8 mouse cellular contexts compared by ENCODE assay signal in the genomic region with DNA sequence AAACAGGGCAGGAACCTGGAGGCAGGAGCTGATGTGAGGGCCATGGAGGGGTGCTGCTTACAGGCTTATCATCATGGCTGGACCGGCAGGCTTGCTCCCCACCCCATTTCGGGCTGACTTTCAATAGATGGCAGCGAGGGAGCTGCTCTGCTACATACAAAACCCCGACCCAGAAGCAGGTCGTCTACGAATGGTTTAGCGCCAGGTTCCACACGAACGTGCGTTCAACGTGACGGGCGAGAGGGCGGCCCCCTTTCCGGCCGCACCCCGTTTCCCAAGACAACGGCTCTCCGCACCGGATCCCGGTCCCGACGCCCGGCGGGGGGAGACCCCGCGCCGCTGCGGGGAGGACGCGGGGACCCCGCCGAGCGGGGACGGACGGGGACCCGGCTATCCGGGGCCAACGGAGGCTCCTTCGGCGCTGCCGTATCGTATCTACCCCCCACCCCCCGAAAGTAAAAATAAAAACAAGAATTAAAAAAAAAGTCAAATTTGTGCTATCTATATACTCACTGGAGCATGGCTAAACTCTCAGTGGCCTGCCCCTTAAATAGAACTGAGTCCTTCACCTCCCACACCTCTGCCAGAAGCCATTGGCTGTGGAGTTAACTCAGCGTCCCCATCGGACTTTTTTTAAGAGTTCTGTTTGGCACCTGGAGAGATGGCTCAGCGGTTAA. TPM values are rescaled to one million over a fixed set of nuclear protein-coding genes. Genes with fewer than 3 reads are reported as not detected.
A peak's percentile ranks its signal among the peaks of the same experiment; 100 is the strongest.
DNase-seq lines count a peak whose midpoint lies in the region; ATAC-seq and TF ChIP-seq lines count a peak whose summit lies in the region.

No protein-coding gene starts in this region.

- no peak for TF ChIP-seq CTCF in kidney, postnatal 0 days (IDR thresholded peaks at IDR 0.05; ENCODE audit: low read depth)
- TF ChIP-seq CTCF in Patski (IDR thresholded peaks at IDR 0.05) = no peak
- no peak for TF ChIP-seq CTCF in stomach, postnatal 0 days (IDR thresholded peaks at IDR 0.05; ENCODE audit: low read depth)

- POLR2A ChIA-PET in Patski (lab: Charles Lee) = no interaction called here

- TF ChIP-seq EP300 in stomach, postnatal 0 days (optimal IDR thresholded peaks at IDR 0.05) = no peak

- H3K27me3 ChIP-seq in kidney, postnatal 0 days (ENCODE audit: insufficient read depth, low read length) = no peaks in the 10 kb centered on the region
- peaks cover 3% of the 10 kb centered on the region for H3K27me3 ChIP-seq in Patski
- peaks cover 4% of the 10 kb centered on the region for H3K27me3 ChIP-seq in heart, embryonic 15.5 days
- no peaks in the 10 kb centered on the region for H3K27me3 ChIP-seq in liver, embryonic 16.5 days (ENCODE audit: control insufficient read depth, insufficient read depth, low read depth, low read length)
- no peaks in the 10 kb centered on the region for H3K27me3 ChIP-seq in stomach, postnatal 0 days (ENCODE audit: control insufficient read depth, insufficient read depth, low read length)

- H3K9ac ChIP-seq in kidney, postnatal 0 days (ENCODE audit: low read depth, low read length) = peak overlapping the region; percentile 31; the same call in 1 of the 2 replicates
- peak overlapping the region; percentile 53 for H3K9ac ChIP-seq in heart, embryonic 15.5 days
- peak overlapping the region; percentile 58 for H3K9ac ChIP-seq in liver, embryonic 16.5 days (ENCODE audit: low read depth, low read length)
- peak overlapping the region; percentile 47 for H3K9ac ChIP-seq in stomach, postnatal 0 days (ENCODE audit: low read length)

- H3K9me3 ChIP-seq in kidney, postnatal 0 days (replicated peaks; ENCODE audit: low read length) = no peaks in the 10 kb centered on the region
- H3K9me3 ChIP-seq in heart, embryonic 15.5 days (replicated peaks) = no peaks in the 10 kb centered on the region
- no peaks in the 10 kb centered on the region for H3K9me3 ChIP-seq in liver, embryonic 16.5 days (replicated peaks; ENCODE audit: control insufficient read depth, low read length)
- no peaks in the 10 kb centered on the region for H3K9me3 ChIP-seq in stomach, postnatal 0 days (ENCODE audit: control insufficient read depth, low read length)

- WGBS in kidney, postnatal 0 days = 1% methylated on average over 43 of the region's 47 CpGs
- WGBS in heart, embryonic 15.5 days = 1% methylated on average over 47 of the region's 47 CpGs
- 1% methylated on average over 47 of the region's 47 CpGs for WGBS in liver, embryonic 16.5 days (ENCODE audit: insufficient replicate concordance)
- 1% methylated on average over 47 of the region's 47 CpGs for WGBS in stomach, postnatal 0 days

- CTCF ChIA-PET in Patski (lab: Charles Lee) = no interaction called here

- DNase-seq in kidney, postnatal 0 days (ENCODE audit: low spot score) = peak; percentile 23
- no peak for DNase-seq in kidney, adult 8-10 months
- no peak for DNase-seq in Patski (ENCODE audit: low read depth, low spot score)
- peak; percentile 25 for DNase-seq in stomach, postnatal 0 days (ENCODE audit: low spot score)
- no peak for DNase-seq in right cerebral cortex, adult 2 months (ENCODE audit: low spot score in 2 of 2)
- DNase-seq in adrenal gland, postnatal 4 days (ENCODE audit: low spot score in 2 of 2) = no peak

- in situ Hi-C loops in Patski (cut with MboI; ENCODE audit: low pct_unique_long_range_greater_than_20kb) = loop anchor here (25.0 kb wide), 1 partner anchor 928 kb away; a partner anchor contains a TSS

- ATAC-seq in kidney, postnatal 0 days (replicated peaks; ENCODE audit: low FRiP score, low read depth) = peak; percentile 69; the same call in 1 of the 2 replicates
- peak; percentile 72 for ATAC-seq in Patski
- ATAC-seq in heart, embryonic 15.5 days (replicated peaks; ENCODE audit: insufficient number of reproducible peaks, insufficient read depth, low FRiP score, low read depth) = peak; percentile 63; the same call in 1 of the 2 replicates
- peak; percentile 81 for ATAC-seq in liver, embryonic 16.5 days (ENCODE audit: low read depth)
- ATAC-seq in stomach, postnatal 0 days (ENCODE audit: low FRiP score, low TSS enrichment) = peak; percentile 77

- peak overlapping the region; percentile 77 for H3K4me2 ChIP-seq in kidney, postnatal 0 days (ENCODE audit: low read length)
- H3K4me2 ChIP-seq in heart, embryonic 15.5 days = peak overlapping the region; percentile 92
- peak overlapping the region; percentile 94 for H3K4me2 ChIP-seq in liver, embryonic 16.5 days (ENCODE audit: low read depth, low read length)
- peak overlapping the region; percentile 77 for H3K4me2 ChIP-seq in stomach, postnatal 0 days (replicated peaks; ENCODE audit: low read depth)

- no peaks in the 10 kb centered on the region for H3K4me1 ChIP-seq in kidney, postnatal 0 days (replicated peaks; ENCODE audit: insufficient read depth, low read length)
- peaks cover 4% of the 10 kb centered on the region; the same call in 1 of the 2 replicates for H3K4me1 ChIP-seq in heart, embryonic 15.5 days (replicated peaks)
- peaks cover 10% of the 10 kb centered on the region for H3K4me1 ChIP-seq in liver, embryonic 16.5 days (ENCODE audit: control insufficient read depth, low read depth, low read length)
- no peaks in the 10 kb centered on the region for H3K4me1 ChIP-seq in stomach, postnatal 0 days (replicated peaks; ENCODE audit: control insufficient read depth, insufficient read depth)

- no peaks in the 10 kb centered on the region for H3K36me3 ChIP-seq in kidney, postnatal 0 days (ENCODE audit: insufficient read depth, low read length)
- no peaks in the 10 kb centered on the region for H3K36me3 ChIP-seq in heart, embryonic 15.5 days
- H3K36me3 ChIP-seq in liver, embryonic 16.5 days (ENCODE audit: control insufficient read depth, insufficient read depth) = no peaks in the 10 kb centered on the region
- H3K36me3 ChIP-seq in stomach, postnatal 0 days (ENCODE audit: control insufficient read depth, insufficient read depth, low read length) = no peaks in the 10 kb centered on the region; the same call in 1 of the 2 replicates

- H3K27ac ChIP-seq in kidney, postnatal 0 days = no peak overlapping the region
- no peak overlapping the region for H3K27ac ChIP-seq in heart, embryonic 15.5 days
- peak overlapping the region; percentile 43; the same call in 1 of the 2 replicates for H3K27ac ChIP-seq in liver, embryonic 16.5 days (ENCODE audit: low read length)
- H3K27ac ChIP-seq in stomach, postnatal 0 days (replicated peaks) = no peak overlapping the region

- H3K4me3 ChIP-seq in kidney, postnatal 0 days (replicated peaks; ENCODE audit: low read depth, low read length) = peak overlapping the region; percentile 40
- peak overlapping the region; percentile 58 for H3K4me3 ChIP-seq in heart, embryonic 15.5 days
- H3K4me3 ChIP-seq in liver, embryonic 16.5 days (ENCODE audit: low read depth, low read length) = peak overlapping the region; percentile 66
- peak overlapping the region; percentile 45 for H3K4me3 ChIP-seq in stomach, postnatal 0 days (ENCODE audit: low read depth, low read length)

RNA-seq across cellular contexts. Expression of a gene that starts 9.5 kb away (rescaled TPM):
- 54.3 and 64.6 TPM in 2 replicates for polyA plus RNA-seq in kidney, postnatal 0 days (2015; fragmentation: Nextera tagmentation; extraction: Ambion mirVana)
- 61.1 TPM for polyA plus RNA-seq in Patski (2021)
- 25.3 and 35.4 TPM in 2 replicates for polyA plus RNA-seq in heart, embryonic 15.5 days (2015; fragmentation: Nextera tagmentation; extraction: Ambion mirVana)
- 74.4 and 75.8 TPM in 2 replicates for polyA plus RNA-seq in liver, embryonic 16.5 days (2015; fragmentation: Nextera tagmentation; extraction: Ambion mirVana)
- 70.7 and 74.7 TPM in 2 replicates for polyA plus RNA-seq in stomach, postnatal 0 days (2015; fragmentation: Nextera tagmentation; extraction: Ambion mirVana)
- total RNA-seq in adrenal gland, postnatal 4 days (2021) = 10 to 100 TPM; 72.1 to 74.5 TPM

RNA-seq across cellular contexts. Expression of a gene that starts 32.1 kb away (rescaled TPM):
- polyA plus RNA-seq in kidney, postnatal 0 days (2015; fragmentation: Nextera tagmentation; extraction: Ambion mirVana) = 134 and 137 TPM in 2 replicates
- polyA plus RNA-seq in Patski (2021) = 153 TPM
- 77.2 and 81.9 TPM in 2 replicates for polyA plus RNA-seq in heart, embryonic 15.5 days (2015; fragmentation: Nextera tagmentation; extraction: Ambion mirVana)
- polyA plus RNA-seq in liver, embryonic 16.5 days (2015; fragmentation: Nextera tagmentation; extraction: Ambion mirVana) = 57.3 and 61.3 TPM in 2 replicates
- polyA plus RNA-seq in stomach, postnatal 0 days (2015; fragmentation: Nextera tagmentation; extraction: Ambion mirVana) = 77.2 and 81.8 TPM in 2 replicates
- 100 to 1,000 TPM; 102 to 104 TPM for total RNA-seq in adrenal gland, postnatal 4 days (2021)

RNA-seq across cellular contexts. Expression of a gene that starts 53.4 kb away (rescaled TPM):
- 102 and 104 TPM in 2 replicates for polyA plus RNA-seq in kidney, postnatal 0 days (2015; fragmentation: Nextera tagmentation; extraction: Ambion mirVana)
- 54.7 TPM for polyA plus RNA-seq in Patski (2021)
- polyA plus RNA-seq in heart, embryonic 15.5 days (2015; fragmentation: Nextera tagmentation; extraction: Ambion mirVana) = 145 and 154 TPM in 2 replicates
- polyA plus RNA-seq in liver, embryonic 16.5 days (2015; fragmentation: Nextera tagmentation; extraction: Ambion mirVana) = 316 and 338 TPM in 2 replicates
- 991 and 1,037 TPM in 2 replicates for polyA plus RNA-seq in stomach, postnatal 0 days (2015; fragmentation: Nextera tagmentation; extraction: Ambion mirVana)
- 10 to 100 TPM; 67.2 to 77.2 TPM for total RNA-seq in adrenal gland, postnatal 4 days (2021)

RNA-seq across cellular contexts. Expression of a gene that starts 55.1 kb away (rescaled TPM):
- polyA plus RNA-seq in kidney, postnatal 0 days (2015; fragmentation: Nextera tagmentation; extraction: Ambion mirVana) = 50.9 and 51.0 TPM in 2 replicates
- 66.4 TPM for polyA plus RNA-seq in Patski (2021)
- 42.3 and 57.7 TPM in 2 replicates for polyA plus RNA-seq in heart, embryonic 15.5 days (2015; fragmentation: Nextera tagmentation; extraction: Ambion mirVana)
- polyA plus RNA-seq in liver, embryonic 16.5 days (2015; fragmentation: Nextera tagmentation; extraction: Ambion mirVana) = 28.9 and 30.8 TPM in 2 replicates
- 49.4 and 52.5 TPM in 2 replicates for polyA plus RNA-seq in stomach, postnatal 0 days (2015; fragmentation: Nextera tagmentation; extraction: Ambion mirVana)
- total RNA-seq in adrenal gland, postnatal 4 days (2021) = 10 to 100 TPM; 66.6 to 71.5 TPM

Comparison
In these comparisons a context has a peak if more than half of its experiments do, and no peak if none do; other contexts are left out.
1. DNase-seq: peak in kidney, postnatal 0 days (single experiment) and stomach, postnatal 0 days (single experiment); none in kidney, adult 8-10 months (0 of 2), Patski (single experiment), right cerebral cortex, adult 2 months (0 of 2) and adrenal gland, postnatal 4 days (0 of 2).
2. Peak in every context shown above with its lines, with median percentiles within 50 percentile points of each other: ATAC-seq, H3K4me2 ChIP-seq, H3K4me3 ChIP-seq and H3K9ac ChIP-seq.